Mouse (Mus musculus) midbrain, embryonic 10.5 days (tissue): ENCODE measurements around the gene Calml3. TPM values are rescaled to one million over a fixed set of nuclear protein-coding genes. Genes with fewer than 3 reads are reported as not detected.
"Not testable (repeated sequence)": the region's sequence is repeated elsewhere in the genome, so short reads cannot be mapped to it uniquely, and the experiment has no call there.

Experiments
- DNase-seq: peaks from one replicate; pipeline ENCODE4 v3.0.0-alpha.2; 2017; ENCODE audit warnings: low spot score
- H3K27ac ChIP-seq: fragments of 300-500 bp; sonication (generic); replicated peaks from 2 replicates; pipeline ENCODE4 v1.5.1; 2016; ENCODE audit warnings: mild to moderate bottlenecking
- H3K27me3 ChIP-seq: fragments of 300-500 bp; sonication (generic); 2 replicates; pipeline ENCODE4 v1.6.1; 2016; ENCODE audit warnings: low read depth, mild to moderate bottlenecking; ENCODE audit not compliant: poor library complexity, severe bottlenecking
- H3K36me3 ChIP-seq: fragments of 300-500 bp; sonication (generic); 2 replicates; pipeline ENCODE4 v1.6.1; 2016; ENCODE audit warnings: mild to moderate bottlenecking, moderate library complexity
- H3K4me1 ChIP-seq: fragments of 300-500 bp; sonication (generic); 2 replicates; pipeline ENCODE4 v1.6.1; 2016
- H3K4me3 ChIP-seq: fragments of 300-500 bp; sonication (generic); 2 replicates; pipeline ENCODE4 v1.5.1; 2016; ENCODE audit warnings: mild to moderate bottlenecking, moderate library complexity
- H3K9me3 ChIP-seq: fragments of 300-500 bp; sonication (generic); replicated peaks from 2 replicates; pipeline ENCODE4 v1.6.1; 2016; ENCODE audit warnings: mild to moderate bottlenecking
- WGBS: fragments of 180-500 bp; shearing (Covaris S2); methylation state at CpG from one replicate; pipeline ENCODE4 v1.1.7; 2016; 5-methylcytosine and 5-hydroxymethylcytosine counted together
- polyA plus RNA-seq: library from polyadenylated mRNA; unstranded; fragments of >200 nt; fragmentation: Nextera tagmentation; extraction: Ambion mirVana; gene quantifications from 2 replicates; pipeline ENCODE4 v1.2.1, GENCODE M21; 2016

Calml3 gene
- polyA plus RNA-seq, result not detected in 2 replicates

GRCm38 (mm10) chr13:3804186-3804585, at the start of gene Calml3:
Calml3 (minus strand) TSS chr13:3804316.
- Histone ChIP-seq H3K9me3 (no peaks in the 10 kb centered on the region), H3K4me3 (no peak within 1 kb of the TSS), H3K27ac (no peak within 1 kb of the TSS), H3K4me1 (no peaks in the 10 kb centered on the region), H3K36me3 (no peaks in the 10 kb centered on the region), H3K27me3 (no peaks in the 10 kb centered on the region)
- no peak for DNase-seq
- WGBS, result 87% methylated on average over 13 of the region's 13 CpGs

- no peaks in the 10 kb centered on the region for H3K9me3 ChIP-seq
- H3K4me3 ChIP-seq, result no peak overlapping the region
- no peaks in the 10 kb centered on the region for H3K36me3 ChIP-seq
- WGBS, result 80% methylated on average over 1 of the region's 1 CpGs
- no peak overlapping the region for H3K27ac ChIP-seq
- DNase-seq, result no peak
- H3K4me1 ChIP-seq, result no peaks in the 10 kb centered on the region
- H3K27me3 ChIP-seq, result no peaks in the 10 kb centered on the region
Observed at GRCm38 (mm10) chr13:3850330-3850729, 46.2 kb upstream of the Calml3 start.

GRCm38 (mm10) chr13:3840662-3841061, 36.5 kb upstream of the Calml3 start:
- not testable (repeated sequence) for H3K27me3 ChIP-seq, H3K27ac ChIP-seq, DNase-seq, H3K4me3 ChIP-seq, H3K36me3 ChIP-seq, H3K4me1 ChIP-seq, H3K9me3 ChIP-seq

GRCm38 (mm10) chr13:3837312-3837807, 33.2 kb upstream of the Calml3 start, which contains the start of gene Calm4:
Calm4 (plus strand) TSS chr13:3837757.
- not testable (repeated sequence) for H3K4me3 ChIP-seq, H3K27ac ChIP-seq, H3K27me3 ChIP-seq, H3K4me1 ChIP-seq, DNase-seq, H3K36me3 ChIP-seq, H3K9me3 ChIP-seq

- DNase-seq, H3K9me3 ChIP-seq, H3K36me3 ChIP-seq, H3K27me3 ChIP-seq, H3K4me1 ChIP-seq, H3K4me3 ChIP-seq, H3K27ac ChIP-seq: not testable (repeated sequence)
Observed at GRCm38 (mm10) chr13:3833644-3834043, 29.5 kb upstream of the Calml3 start.

- WGBS, result 70% methylated on average over 2 of the region's 2 CpGs
- Histone ChIP-seq H3K36me3 (no peaks in the 10 kb centered on the region), H3K4me3 (no peak overlapping the region), H3K9me3 (no peaks in the 10 kb centered on the region), H3K27me3 (no peaks in the 10 kb centered on the region), H3K27ac (no peak overlapping the region), H3K4me1 (no peaks in the 10 kb centered on the region)
- DNase-seq, result no peak
Observed at GRCm38 (mm10) chr13:3832450-3832849, 28.3 kb upstream of the Calml3 start.

GRCm38 (mm10) chr13:3831994-3832393, 27.9 kb upstream of the Calml3 start:
- no peaks in the 10 kb centered on the region for H3K9me3 ChIP-seq
- no peak overlapping the region for H3K27ac ChIP-seq
- H3K27me3 ChIP-seq, result no peaks in the 10 kb centered on the region
- WGBS, result 73% methylated on average over 1 of the region's 1 CpGs
- H3K4me1 ChIP-seq, result no peaks in the 10 kb centered on the region
- H3K4me3 ChIP-seq, result no peak overlapping the region
- DNase-seq, result no peak
- no peaks in the 10 kb centered on the region for H3K36me3 ChIP-seq

- H3K4me1 ChIP-seq, result no peaks in the 10 kb centered on the region
Observed at GRCm38 (mm10) chr13:3831546-3831945, 27.4 kb upstream of the Calml3 start.

GRCm38 (mm10) chr13:3825726-3826125, 21.6 kb upstream of the Calml3 start:
- Histone ChIP-seq H3K36me3 (no peaks in the 10 kb centered on the region), H3K4me1 (no peaks in the 10 kb centered on the region), H3K4me3 (no peak overlapping the region), H3K9me3 (no peaks in the 10 kb centered on the region), H3K27me3 (no peaks in the 10 kb centered on the region), H3K27ac (no peak overlapping the region)
- no peak for DNase-seq

More at GRCm38 (mm10) chr13:3831546-3831945, 27.4 kb upstream of the Calml3 start:
- no peak for DNase-seq
- Histone ChIP-seq H3K27ac (no peak overlapping the region), H3K27me3 (no peaks in the 10 kb centered on the region), H3K9me3 (no peaks in the 10 kb centered on the region), H3K4me3 (no peak overlapping the region), H3K36me3 (no peaks in the 10 kb centered on the region)
- 82% methylated on average over 5 of the region's 5 CpGs for whole genome bisulfite sequencing

GRCm38 (mm10) chr13:3822105-3822504, 18.0 kb upstream of the Calml3 start:
- DNase-seq, result no peak
- no peaks in the 10 kb centered on the region for H3K27me3 ChIP-seq
- no peaks in the 10 kb centered on the region for H3K36me3 ChIP-seq
- WGBS, result 72% methylated on average over 4 of the region's 4 CpGs
- H3K9me3 ChIP-seq, result no peaks in the 10 kb centered on the region
- no peak overlapping the region for H3K4me3 ChIP-seq
- no peak overlapping the region for H3K27ac ChIP-seq
- H3K4me1 ChIP-seq, result no peaks in the 10 kb centered on the region

- Histone ChIP-seq H3K4me3 (no peak overlapping the region), H3K27me3 (no peaks in the 10 kb centered on the region), H3K9me3 (no peaks in the 10 kb centered on the region), H3K27ac (no peak overlapping the region), H3K36me3 (no peaks in the 10 kb centered on the region), H3K4me1 (no peaks in the 10 kb centered on the region)
- WGBS, result 92% methylated on average over 2 of the region's 2 CpGs
- DNase-seq, result no peak
Observed at GRCm38 (mm10) chr13:3818740-3819076, 14.6 kb upstream of the Calml3 start.

- Histone ChIP-seq H3K9me3 (no peaks in the 10 kb centered on the region), H3K27me3 (no peaks in the 10 kb centered on the region), H3K4me1 (no peaks in the 10 kb centered on the region), H3K36me3 (no peaks in the 10 kb centered on the region), H3K4me3 (no peak overlapping the region), H3K27ac (no peak overlapping the region)
- 84% methylated on average over 5 of the region's 5 CpGs for WGBS
- no peak for DNase-seq
Observed at GRCm38 (mm10) chr13:3818012-3818739, 14.1 kb upstream of the Calml3 start.

- no peaks in the 10 kb centered on the region for H3K9me3 ChIP-seq
- no peaks in the 10 kb centered on the region for H3K27me3 ChIP-seq
- no peak overlapping the region for H3K27ac ChIP-seq
- H3K4me3 ChIP-seq, result no peak overlapping the region
- H3K4me1 ChIP-seq, result no peaks in the 10 kb centered on the region
- H3K36me3 ChIP-seq, result no peaks in the 10 kb centered on the region
- DNase-seq, result no peak
- 85% methylated on average over 7 of the region's 7 CpGs for WGBS
Observed at GRCm38 (mm10) chr13:3807131-3807827, 3.2 kb upstream of the Calml3 start.
